Mouse (Mus musculus) hindbrain, embryonic 14.5 days (tissue): ENCODE results near the gene Fntb. TPM values are rescaled to one million over a fixed set of nuclear protein-coding genes. Genes with fewer than 3 reads are reported as not detected.
"Not testable (repeated sequence)": the region's sequence is repeated elsewhere in the genome, so short reads cannot be mapped to it uniquely, and the experiment has no call there.

Experiments used
- ATAC-seq: fragments of 200-750 bp; cut with Nextera tagmentation; 2 replicates; pipeline ENCODE4 v1.8.0; 2017; ENCODE audit warnings: moderate number of reproducible peaks, mild to moderate bottlenecking, moderate TSS enrichment, moderate library complexity; ENCODE audit not compliant: low FRiP score
- DNase-seq: peaks from one replicate; pipeline ENCODE4 v3.0.0-alpha.2; 2015; ENCODE audit warnings: low spot score
- H3K27ac ChIP-seq: fragments of 300-500 bp; sonication (generic); 2 replicates; pipeline ENCODE4 v1.5.1; 2014; ENCODE audit warnings: mild to moderate bottlenecking, moderate library complexity
- H3K27me3 ChIP-seq: fragments of 300-500 bp; sonication (generic); 2 replicates; pipeline ENCODE4 v1.6.1; 2014; ENCODE audit warnings: mild to moderate bottlenecking, low read length, mixed read lengths; ENCODE audit not compliant: control insufficient read depth, insufficient read depth
- H3K36me3 ChIP-seq: fragments of 300-500 bp; sonication (generic); replicated peaks from 2 replicates; pipeline ENCODE4 v1.6.1; 2014; ENCODE audit not compliant: control insufficient read depth, insufficient read depth
- H3K4me1 ChIP-seq: fragments of 300-500 bp; sonication (generic); replicated peaks from 2 replicates; pipeline ENCODE4 v1.6.1; 2014; ENCODE audit warnings: antibody characterized with exemption, low read length, mixed read lengths; ENCODE audit not compliant: control insufficient read depth, insufficient read depth
- H3K4me2 ChIP-seq: fragments of 300-500 bp; sonication (generic); replicated peaks from 2 replicates; pipeline ENCODE4 v1.6.1; 2014; ENCODE audit warnings: mild to moderate bottlenecking, moderate library complexity
- H3K4me3 ChIP-seq: fragments of 300-500 bp; sonication (generic); replicated peaks from 2 replicates; pipeline ENCODE4 v1.5.1; 2014; ENCODE audit warnings: mild to moderate bottlenecking, low read length
- H3K9ac ChIP-seq: fragments of 300-500 bp; sonication (generic); 2 replicates; pipeline ENCODE4 v1.6.1; 2014
- H3K9me3 ChIP-seq: fragments of 300-500 bp; sonication (generic); 2 replicates; pipeline ENCODE4 v1.6.1; 2016; ENCODE audit warnings: low read length; ENCODE audit not compliant: control insufficient read depth
- WGBS: fragments of 180-500 bp; shearing (Covaris S2); extraction: QIAGEN DNeasy Blood & Tissue Kit; methylation state at CpG from one replicate; pipeline ENCODE4 v1.1.7; 2014; 5-methylcytosine and 5-hydroxymethylcytosine counted together
- polyA plus RNA-seq: library from polyadenylated mRNA; unstranded; fragments of >200 nt; fragmentation: Nextera tagmentation; extraction: Ambion mirVana; gene quantifications from 2 replicates; pipeline ENCODE4 v1.2.1, GENCODE M21; 2014

Fntb gene
- polyA plus RNA-seq, 1 experiment from 2014 or later = 40.4 TPM

DNA sequence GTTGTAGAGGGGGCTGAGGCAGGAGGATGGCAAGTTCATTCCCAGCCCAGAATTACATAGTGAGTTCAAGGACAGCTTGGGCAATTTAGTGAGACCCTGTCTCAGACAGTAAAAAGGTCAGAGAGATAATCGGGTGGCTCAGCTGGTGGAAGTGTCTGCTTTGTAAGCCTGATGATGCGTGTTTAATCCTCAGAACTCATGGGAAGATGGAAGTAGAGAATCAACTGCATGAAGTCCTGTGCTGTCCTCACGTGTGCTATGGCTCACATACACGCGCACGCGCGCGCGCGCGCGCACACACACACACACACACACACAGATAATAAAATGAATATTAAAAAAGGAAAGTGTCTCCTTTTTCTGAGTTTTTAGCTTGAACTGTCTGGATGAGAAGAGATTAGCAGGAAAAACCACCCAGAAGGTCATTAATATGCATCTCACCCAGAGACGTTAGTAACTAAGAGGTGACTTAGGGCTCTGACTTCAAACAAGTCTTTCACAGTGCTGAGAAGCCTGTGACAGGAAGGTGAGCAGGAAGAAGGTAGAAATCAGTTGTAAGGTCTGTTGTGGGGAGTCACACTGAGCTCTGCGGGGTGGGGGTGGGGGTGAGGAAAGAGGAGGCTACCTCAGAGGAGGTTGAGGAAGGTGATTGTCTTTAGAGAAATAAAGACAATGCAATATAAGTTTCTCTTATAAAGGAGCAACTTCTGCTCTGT is 79.1 kb downstream of the Fntb start:
- Histone ChIP-seq H3K36me3 (no peaks in the 10 kb centered on the region; the same call in 1 of the 2 replicates), H3K27ac (no peak overlapping the region), H3K4me2 (no peak overlapping the region), H3K27me3 (no peaks in the 10 kb centered on the region), H3K9ac (no peak overlapping the region), H3K4me3 (no peak overlapping the region), H3K9me3 (no peaks in the 10 kb centered on the region), H3K4me1 (no peaks in the 10 kb centered on the region)
- WGBS = 91% methylated on average over 15 of the region's 15 CpGs
- DNase-seq (no peak), ATAC-seq (no peak)

- 89% methylated on average over 2 of the region's 2 CpGs for WGBS
Observed at GRCm38 (mm10) chr12:76852419-76852818, 87.0 kb downstream of the Fntb start.

GRCm38 (mm10) chr12:76853378-76854142 is 88.2 kb downstream of the Fntb start:
- ATAC-seq = no peak

More at GRCm38 (mm10) chr12:76852419-76852818, 87.0 kb downstream of the Fntb start:
- no peak for DNase-seq
- H3K27me3 ChIP-seq = no peaks in the 10 kb centered on the region
- no peaks in the 10 kb centered on the region for H3K4me1 ChIP-seq
- H3K27ac ChIP-seq = no peak overlapping the region
- no peak overlapping the region for H3K9ac ChIP-seq
- H3K9me3 ChIP-seq = no peaks in the 10 kb centered on the region
- no peak for ATAC-seq
- no peak overlapping the region for H3K4me3 ChIP-seq
- H3K4me2 ChIP-seq = no peak overlapping the region
- H3K36me3 ChIP-seq = no peaks in the 10 kb centered on the region

DNA sequence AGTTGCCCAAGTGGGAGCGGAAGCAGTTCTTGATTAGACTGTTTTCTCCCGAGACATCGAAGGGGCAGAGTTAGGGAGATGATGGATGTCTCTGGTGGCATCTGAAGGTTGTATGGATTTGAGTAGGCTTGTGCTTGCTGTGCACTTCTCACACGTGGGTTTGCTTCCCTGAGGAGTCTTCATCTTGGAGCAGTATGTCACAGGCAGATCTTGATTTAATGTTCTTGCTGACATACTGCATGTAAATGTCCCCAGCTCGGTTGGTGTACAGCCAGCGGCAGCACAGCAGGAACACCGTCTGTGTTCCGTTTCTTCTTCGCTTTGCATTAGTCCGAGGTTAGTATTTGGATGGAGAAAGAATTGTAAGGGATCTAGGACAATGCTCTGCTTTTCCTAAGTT is 91.7 kb downstream of the Fntb start:
- no peak for ATAC-seq
- no peaks in the 10 kb centered on the region for H3K4me1 ChIP-seq
- H3K4me3 ChIP-seq = no peak overlapping the region
- H3K4me2 ChIP-seq = no peak overlapping the region
- no peak overlapping the region for H3K9ac ChIP-seq
- no peaks in the 10 kb centered on the region for H3K36me3 ChIP-seq
- H3K27me3 ChIP-seq = no peaks in the 10 kb centered on the region
- WGBS = 77% methylated on average over 10 of the region's 10 CpGs
- H3K27ac ChIP-seq = no peak overlapping the region
- no peaks in the 10 kb centered on the region for H3K9me3 ChIP-seq
- no peak for DNase-seq

More at GRCm38 (mm10) chr12:76853378-76854142, 88.2 kb downstream of the Fntb start:
- Histone ChIP-seq H3K9me3 (no peaks in the 10 kb centered on the region), H3K36me3 (no peaks in the 10 kb centered on the region), H3K4me3 (no peak overlapping the region), H3K4me2 (no peak overlapping the region), H3K27ac (no peak overlapping the region), H3K4me1 (no peaks in the 10 kb centered on the region), H3K9ac (no peak overlapping the region), H3K27me3 (no peaks in the 10 kb centered on the region)
- WGBS = 89% methylated on average over 1 of the region's 1 CpGs
- DNase-seq = no peak

DNA sequence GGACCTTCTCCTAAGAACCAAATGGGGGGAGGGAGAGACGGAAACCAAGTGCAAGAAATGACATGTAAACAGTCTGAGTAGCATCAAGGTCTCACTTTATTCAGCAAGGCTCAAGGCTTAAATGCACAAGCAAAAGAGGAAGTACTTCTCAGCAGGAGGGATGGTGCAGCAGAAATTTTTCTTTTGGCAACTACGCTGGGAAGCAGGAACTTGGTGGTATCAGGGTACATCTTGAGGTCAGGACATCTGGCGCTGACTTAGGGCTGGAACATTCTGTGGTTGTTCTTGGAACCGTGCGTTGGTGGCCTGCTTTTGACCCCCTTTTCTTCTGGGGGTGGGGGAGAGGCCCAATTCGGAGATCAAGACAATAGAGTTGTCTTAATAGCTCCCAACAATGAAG is 93.4 kb downstream of the Fntb start:
- H3K9me3 ChIP-seq, H3K9ac ChIP-seq, H3K36me3 ChIP-seq, H3K4me3 ChIP-seq, H3K4me2 ChIP-seq, H3K4me1 ChIP-seq, DNase-seq, H3K27ac ChIP-seq, ATAC-seq, H3K27me3 ChIP-seq: not testable (repeated sequence)
- 82% methylated on average over 6 of the region's 6 CpGs for WGBS

DNA sequence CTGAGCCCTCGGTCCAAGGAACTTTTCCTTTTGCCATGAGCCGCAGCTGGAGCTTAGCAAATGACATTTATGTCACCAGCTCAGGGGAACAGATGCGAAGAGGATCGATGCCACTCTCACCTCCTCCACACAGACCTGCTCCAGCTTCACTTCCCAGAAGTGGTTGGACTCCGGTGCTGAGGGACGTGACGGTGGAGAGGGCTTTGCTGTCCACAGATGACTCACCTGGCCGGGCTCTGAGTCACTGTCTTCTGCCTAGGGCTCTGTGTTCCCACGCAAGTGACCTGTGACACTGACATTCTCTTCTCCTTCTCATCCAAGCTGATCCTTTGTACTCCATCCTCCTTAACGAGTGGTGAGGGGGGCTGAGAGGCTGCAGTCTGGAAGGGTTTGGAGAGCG is 98.3 kb downstream of the Fntb start:
- no peaks in the 10 kb centered on the region for H3K27me3 ChIP-seq
- no peak overlapping the region for H3K27ac ChIP-seq
- no peaks in the 10 kb centered on the region for H3K36me3 ChIP-seq
- H3K4me3 ChIP-seq = no peak overlapping the region
- H3K4me1 ChIP-seq = no peaks in the 10 kb centered on the region
- DNase-seq (no peak), ATAC-seq (no peak)
- no peak overlapping the region for H3K4me2 ChIP-seq
- WGBS = 80% methylated on average over 11 of the region's 11 CpGs
- H3K9ac ChIP-seq = no peak overlapping the region
- no peaks in the 10 kb centered on the region for H3K9me3 ChIP-seq

DNA sequence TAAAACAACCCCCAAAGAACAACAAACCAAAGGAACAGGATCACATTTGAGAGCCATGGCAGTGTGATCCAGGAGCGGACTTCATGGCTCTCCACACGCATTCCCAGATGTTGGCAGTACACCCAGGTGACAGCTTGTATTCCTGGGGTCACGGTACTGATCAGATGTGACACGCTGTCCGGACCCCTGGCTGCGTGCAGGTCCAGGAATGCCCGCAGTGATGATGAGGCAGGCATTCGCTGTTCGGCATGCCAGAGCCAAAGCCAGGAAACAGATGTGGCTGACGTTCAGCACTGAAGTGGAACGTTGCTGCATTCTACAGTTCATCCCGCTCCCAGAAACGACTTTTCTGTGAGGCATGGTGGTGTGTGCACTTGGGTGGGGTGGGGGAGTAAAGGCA is 99.9 kb downstream of the Fntb start:
- H3K4me1 ChIP-seq = no peaks in the 10 kb centered on the region
- H3K9ac ChIP-seq = no peak overlapping the region
- no peaks in the 10 kb centered on the region for H3K36me3 ChIP-seq
- H3K4me2 ChIP-seq = no peak overlapping the region
- 81% methylated on average over 13 of the region's 13 CpGs for WGBS
- H3K27ac ChIP-seq = no peak overlapping the region
- H3K4me3 ChIP-seq = no peak overlapping the region
- ATAC-seq = no peak
- no peaks in the 10 kb centered on the region for H3K9me3 ChIP-seq
- no peaks in the 10 kb centered on the region for H3K27me3 ChIP-seq
- DNase-seq = no peak

DNA sequence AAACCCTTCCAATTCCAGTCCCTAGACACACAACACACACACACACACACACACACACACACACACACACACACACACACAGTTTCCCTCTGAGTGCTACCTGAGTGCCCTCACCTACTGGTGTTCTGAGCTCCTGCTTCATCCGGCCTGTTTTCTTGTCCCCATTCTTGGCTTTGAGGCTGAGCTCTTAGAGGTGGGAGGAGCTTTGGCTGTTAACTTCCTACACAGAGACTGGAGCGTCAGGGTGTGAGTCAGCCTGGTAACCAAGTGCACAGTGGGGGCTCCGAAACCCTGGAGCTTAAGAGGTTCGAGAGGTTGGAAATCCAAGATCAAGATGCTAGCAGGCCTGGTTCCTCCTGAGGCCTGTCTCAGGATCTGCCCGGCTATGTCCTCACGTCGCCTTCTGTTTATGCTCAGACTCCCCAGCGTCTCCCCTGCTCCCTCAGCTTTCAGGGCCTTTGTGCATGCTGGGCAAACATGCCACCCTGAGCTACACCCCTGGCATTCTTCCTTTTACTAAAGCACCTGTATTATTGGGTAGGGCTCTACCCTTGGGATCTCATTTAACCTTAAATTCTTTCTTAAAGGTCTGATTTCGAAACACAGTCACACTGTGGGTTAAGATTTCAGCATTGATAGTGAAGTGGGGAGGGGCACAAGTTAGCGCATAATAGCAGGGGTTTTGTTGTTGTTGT is 102.3 kb downstream of the Fntb start:
- ATAC-seq (no peak), DNase-seq (no peak)
- H3K4me1 ChIP-seq = no peaks in the 10 kb centered on the region
- H3K27ac ChIP-seq = no peak overlapping the region
- no peaks in the 10 kb centered on the region for H3K9me3 ChIP-seq
- no peak overlapping the region for H3K4me2 ChIP-seq
- H3K9ac ChIP-seq = no peak overlapping the region
- no peaks in the 10 kb centered on the region for H3K36me3 ChIP-seq
- no peaks in the 10 kb centered on the region for H3K27me3 ChIP-seq
- H3K4me3 ChIP-seq = no peak overlapping the region
- WGBS = 70% methylated on average over 10 of the region's 10 CpGs

DNA sequence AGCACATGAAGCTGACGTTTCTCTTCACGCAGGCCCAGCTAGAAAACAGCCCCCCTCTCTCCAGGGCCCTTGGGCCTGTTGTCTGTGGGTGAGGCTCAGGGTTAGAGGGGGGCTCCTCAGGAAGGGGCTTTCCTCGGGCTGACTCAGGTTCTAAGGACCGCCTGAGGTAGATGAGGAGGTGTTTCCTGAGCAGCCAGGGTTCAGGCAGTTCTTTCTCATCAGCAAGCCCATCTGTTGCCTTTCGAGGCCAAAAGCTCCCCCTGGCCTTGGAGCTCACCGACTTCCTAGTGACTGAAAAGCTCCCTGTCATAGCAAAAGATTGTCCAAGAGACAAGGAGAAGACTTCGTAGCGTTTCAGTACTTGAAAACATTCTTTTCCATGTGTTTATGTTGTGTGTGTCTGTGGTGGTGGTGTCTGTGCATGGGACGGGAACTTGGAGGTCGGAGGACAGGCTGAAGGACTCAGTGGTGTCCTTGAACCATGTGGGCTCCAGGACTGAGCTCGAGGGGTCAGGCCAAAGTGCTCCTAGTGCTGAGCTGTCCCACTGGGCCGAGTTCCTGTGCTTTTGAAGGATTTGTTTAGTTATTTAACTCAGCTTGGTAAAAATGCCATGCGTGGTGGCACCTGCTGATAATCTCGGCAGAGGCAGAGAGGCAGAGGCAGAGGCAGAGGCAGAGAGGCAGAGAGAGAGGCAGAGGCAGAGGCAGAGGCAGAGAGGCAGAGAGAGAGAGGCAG is 103.2 kb downstream of the Fntb start:
- no peak for DNase-seq
- Histone ChIP-seq H3K27me3 (no peaks in the 10 kb centered on the region), H3K9ac (no peak overlapping the region), H3K36me3 (0 out of 2 replicates have a peak, but pooled peaks cover under 1% of the 10 kb centered on the region), H3K4me3 (no peak overlapping the region), H3K4me2 (no peak overlapping the region), H3K9me3 (no peaks in the 10 kb centered on the region), H3K27ac (no peak overlapping the region), H3K4me1 (no peaks in the 10 kb centered on the region)
- no peak for ATAC-seq
- WGBS = 75% methylated on average over 14 of the region's 14 CpGs
